Mouse (Mus musculus): ENCODE results near the gene Nav2.

DNA sequence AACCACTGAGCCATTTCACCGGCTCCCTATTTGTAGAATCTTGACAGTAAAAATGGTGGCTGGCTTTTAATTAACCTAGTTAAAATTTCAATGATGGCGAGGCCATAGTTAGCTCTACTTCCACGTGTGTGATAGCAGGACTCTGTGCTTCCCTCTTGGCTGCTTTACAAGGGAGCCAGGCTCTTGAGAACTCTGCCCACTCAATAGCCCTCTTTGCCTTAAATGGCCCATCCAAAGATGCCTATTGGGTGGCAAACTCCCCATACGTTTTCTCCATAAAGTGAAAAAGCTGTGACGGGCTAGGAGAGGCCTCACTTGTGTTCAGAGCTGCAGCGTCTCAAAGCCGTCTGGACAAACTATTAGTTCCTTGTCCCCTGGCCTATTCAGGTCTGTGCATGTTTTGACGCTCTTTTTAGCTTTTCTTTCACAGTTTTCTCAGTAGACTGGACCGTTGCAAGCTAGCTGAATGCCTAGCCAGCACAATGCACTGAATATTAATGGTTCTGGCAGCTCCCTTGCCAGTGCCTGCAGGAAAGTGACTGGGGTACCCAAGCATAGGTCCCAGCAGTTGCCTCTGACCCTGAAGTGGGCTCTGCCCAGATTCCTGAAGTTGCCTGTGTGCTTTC, 453.1 kb downstream of the Nav2 start:
- TF ChIP-seq ZC3H11A (IDR thresholded peaks at IDR 0.05; ENCODE audit: low read depth, low read length) (no peak), MAFK (IDR thresholded peaks at IDR 0.05; ENCODE audit: borderline replicate concordance, low read depth, low read length) (no peak), GATA1 (IDR thresholded peaks at IDR 0.05; ENCODE audit: low read depth, low read length) (no peak)

Data from MEL (cell line).